ENCODE assay signal across 8 mouse cellular contexts in genomic region chr10:59894251-59895160, GRCm38 (mm10). TPM values are rescaled to one million over a fixed set of nuclear protein-coding genes. Genes with fewer than 3 reads are reported as not detected.
A peak's percentile ranks its signal among the peaks of the same experiment; 100 is the strongest.
DNase-seq lines count a peak whose midpoint lies in the region; ATAC-seq lines count a peak whose summit lies in the region.

No protein-coding gene starts in this region.

- no peaks in the 10 kb centered on the region for H3K27me3 ChIP-seq in embryonic facial prominence, embryonic 11.5 days (ENCODE audit: control insufficient read depth, insufficient read depth, low read length)

- ATAC-seq in CD4-positive, CD25-positive, alpha-beta regulatory T cell, adult 4 months, result peak; percentile 13
- no peak for ATAC-seq in embryonic facial prominence, embryonic 11.5 days (replicated peaks; ENCODE audit: insufficient number of reproducible peaks, low FRiP score, low TSS enrichment, low read depth)

- DNase-seq in adrenal gland, adult 2 months, result peak; percentile 89
- DNase-seq in embryonic facial prominence, embryonic 11.5 days (ENCODE audit: low spot score), result peak; percentile 90
- DNase-seq in heart, adult 8-10 months (ENCODE audit: low spot score), result peak; percentile 77
- DNase-seq in layer of hippocampus, postnatal 10 days (ENCODE audit: low spot score in 2 of 2), result peak; percentile 82 to 86
- DNase-seq in lung, postnatal 14 days, result peak; percentile 94
- DNase-seq in retina, postnatal 1 day, result peak; percentile 82
- peak; percentile 88 to 90 for DNase-seq in thymus, postnatal 36 days

- no peak overlapping the region for H3K9ac ChIP-seq in embryonic facial prominence, embryonic 11.5 days (replicated peaks; ENCODE audit: low read length)

- no peaks in the 10 kb centered on the region for H3K9me3 ChIP-seq in embryonic facial prominence, embryonic 11.5 days (replicated peaks; ENCODE audit: control insufficient read depth, low read length)

- no peak overlapping the region for H3K4me2 ChIP-seq in embryonic facial prominence, embryonic 11.5 days (ENCODE audit: low read depth, low read length)

- H3K36me3 ChIP-seq in embryonic facial prominence, embryonic 11.5 days (replicated peaks; ENCODE audit: control insufficient read depth, insufficient read depth, low read depth, low read length), result peaks cover 10% of the 10 kb centered on the region

- peaks cover 9% of the 10 kb centered on the region for H3K4me1 ChIP-seq in embryonic facial prominence, embryonic 11.5 days (ENCODE audit: control insufficient read depth, insufficient read depth, low read length)

- H3K4me3 ChIP-seq in embryonic facial prominence, embryonic 11.5 days (ENCODE audit: low read depth, low read length), result no peak overlapping the region

- no peak overlapping the region for H3K27ac ChIP-seq in embryonic facial prominence, embryonic 11.5 days (replicated peaks; ENCODE audit: low read depth, low read length)

- WGBS in embryonic facial prominence, embryonic 11.5 days, result 81% methylated on average over 25 of the region's 25 CpGs

RNA-seq across cellular contexts. Expression of gene Dnajb12, which starts 15.2 kb away (rescaled TPM):
- 10 to 100 TPM; 19.1 to 25.2 TPM for polyA plus RNA-seq in CD4-positive, CD25-positive, alpha-beta regulatory T cell, adult 4 months (2017; shearing (Covaris generic))
- 10 to 100 TPM; 56.0 to 63.9 TPM for total RNA-seq in adrenal gland, adult 2 months (2021)
- polyA plus RNA-seq in adrenal gland, adult 2 months (2012; rRNA removed), result 48.8 and 67.3 TPM in 2 replicates
- polyA plus RNA-seq in embryonic facial prominence, embryonic 11.5 days (2014; fragmentation: Nextera tagmentation; extraction: Ambion mirVana), result 19.4 and 21.6 TPM in 2 replicates
- 10 to 100 TPM; 38.1 to 44.8 (median 44.4) TPM for total RNA-seq in heart, adult 8-10 months (2022)
- total RNA-seq in layer of hippocampus, postnatal 10 days (2021), result 10 to 100 TPM; 43.9 to 44.2 TPM

RNA-seq across cellular contexts. Expression of gene Ddit4, which starts 57.1 kb away (rescaled TPM):
- 10 to 100 TPM; 16.6 to 32.8 TPM for polyA plus RNA-seq in CD4-positive, CD25-positive, alpha-beta regulatory T cell, adult 4 months (2017; shearing (Covaris generic))
- 10 to 100 TPM; 53.1 to 56.1 TPM for total RNA-seq in adrenal gland, adult 2 months (2021)
- polyA plus RNA-seq in adrenal gland, adult 2 months (2012; rRNA removed), result 151 and 157 TPM in 2 replicates
- polyA plus RNA-seq in embryonic facial prominence, embryonic 11.5 days (2014; fragmentation: Nextera tagmentation; extraction: Ambion mirVana), result 6.3 and 6.9 TPM in 2 replicates
- 10 to 100 TPM; 22.1 to 74.4 (median 55.6) TPM for total RNA-seq in heart, adult 8-10 months (2022)
- 10 to 100 TPM; 73.6 to 94.2 TPM for total RNA-seq in layer of hippocampus, postnatal 10 days (2021)
